Mouse (Mus musculus) ES-Bruce4 (cell line): Measurements from ENCODE around the gene Gm7168. TPM values are rescaled to one million over a fixed set of nuclear protein-coding genes. Genes with fewer than 3 reads are reported as not detected.
"Not testable (repeated sequence)": the region's sequence is repeated elsewhere in the genome, so short reads cannot be mapped to it uniquely, and the experiment has no call there.

Experiments used
- H3K27ac ChIP-seq: 2 replicates; pipeline ENCODE4 v1.5.1; 2012; ENCODE audit warnings: low read length, inconsistent platforms; ENCODE audit not compliant: insufficient read depth
- H3K27me3 ChIP-seq: 2 replicates; pipeline ENCODE4 v1.6.1; 2012; ENCODE audit warnings: mild to moderate bottlenecking, low read length, inconsistent platforms; ENCODE audit not compliant: control insufficient read depth, poor library complexity, insufficient read depth, severe bottlenecking
- H3K36me3 ChIP-seq: 2 replicates; pipeline ENCODE4 v1.6.1; 2012; ENCODE audit warnings: inconsistent platforms, mild to moderate bottlenecking, low read length, moderate library complexity; ENCODE audit not compliant: control insufficient read depth, poor library complexity, insufficient read depth, severe bottlenecking
- H3K4me1 ChIP-seq: one replicate; pipeline ENCODE4 v1.8.1; 2011; ENCODE audit warnings: low read length; ENCODE audit not compliant: control insufficient read depth, insufficient read depth
- H3K4me3 ChIP-seq: 2 replicates; pipeline ENCODE4 v1.5.1; 2011; ENCODE audit warnings: low read depth, mild to moderate bottlenecking, low read length
- H3K9ac ChIP-seq: 2 replicates; pipeline ENCODE4 v1.6.1; 2012; ENCODE audit warnings: low read depth, mild to moderate bottlenecking, inconsistent platforms; ENCODE audit not compliant: poor library complexity, severe bottlenecking
- H3K9me3 ChIP-seq: replicated peaks from 2 replicates; pipeline ENCODE4 v1.6.1; 2012; ENCODE audit warnings: mild to moderate bottlenecking, low read length, inconsistent platforms; ENCODE audit not compliant: control insufficient read depth, poor library complexity, insufficient read depth, severe bottlenecking
- CTCF ChIP-seq: IDR thresholded peaks from one replicate; pipeline ENCODE4 v1.8.1; 2011; ENCODE audit warnings: low read depth, low read length
- EP300 ChIP-seq: IDR thresholded peaks from 2 replicates; pipeline ENCODE4 v1.6.1; 2011; ENCODE audit warnings: low read depth, low read length; ENCODE audit not compliant: insufficient read depth
- POLR2A ChIP-seq: IDR thresholded peaks from one replicate; pipeline ENCODE4 v1.8.1; 2011; ENCODE audit warnings: low read length; ENCODE audit not compliant: insufficient read depth
- polyA plus RNA-seq: library from polyadenylated mRNA; stranded (reverse); fragments of >200 nt; gene quantifications from 2 replicates; pipeline ENCODE4 v1.2.4, GENCODE M21; 2011; ENCODE audit warnings: low read depth; ENCODE audit not compliant: missing spikeins, insufficient read depth, insufficient read length

Gm7168 gene
- polyA plus RNA-seq, 1 experiment = not detected

DNA sequence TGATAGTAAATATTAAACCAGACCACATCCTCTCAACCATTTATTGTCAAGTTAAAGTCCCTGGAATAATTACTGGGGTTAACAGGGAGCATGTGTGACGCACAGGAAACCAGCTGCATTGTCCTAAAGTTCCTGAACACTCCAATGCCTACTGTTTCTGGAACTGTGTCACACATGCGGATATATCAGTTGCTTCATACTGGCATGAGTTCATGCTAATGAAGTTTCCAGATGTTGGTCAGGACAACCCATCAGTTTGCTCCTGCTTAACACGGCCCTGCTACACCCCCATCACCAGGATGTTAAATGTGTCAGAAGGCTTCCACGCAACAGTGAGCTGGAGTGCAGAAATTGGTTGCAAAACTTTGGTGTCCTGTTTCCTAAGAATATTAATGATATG lies 33.6 kb upstream of the Gm7168 start:
- no peak for TF ChIP-seq CTCF
- TF ChIP-seq POLR2A = no peak
- no peak for TF ChIP-seq EP300

DNA sequence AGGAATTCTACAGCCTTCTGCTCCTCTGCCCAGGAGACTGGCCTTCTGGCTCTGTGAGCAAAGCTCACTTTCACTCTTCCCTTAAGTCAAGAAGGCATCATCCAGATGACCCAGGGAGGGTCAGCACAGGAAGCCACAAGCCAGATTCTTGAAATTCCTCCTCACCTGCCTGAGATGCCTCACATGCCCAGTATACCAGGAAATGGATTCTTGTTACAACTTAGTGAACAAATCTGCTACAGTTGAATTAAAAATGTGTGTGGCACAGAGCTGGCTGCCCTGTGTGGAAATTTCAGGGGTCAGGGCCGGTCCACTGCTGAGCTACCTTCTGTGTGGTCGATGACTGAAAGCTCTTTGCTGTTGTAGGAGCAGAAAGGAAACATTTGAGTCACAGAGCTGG lies 27.4 kb upstream of the Gm7168 start:
- H3K4me1 ChIP-seq = peaks cover 2% of the 10 kb centered on the region
- H3K9ac ChIP-seq = no peak overlapping the region
- H3K27me3 ChIP-seq = no peaks in the 10 kb centered on the region
- TF ChIP-seq EP300 (peak; percentile 35; the same call in 1 of the 2 replicates), CTCF (no peak), POLR2A (no peak)
- H3K27ac ChIP-seq = no peak overlapping the region
- no peaks in the 10 kb centered on the region for H3K9me3 ChIP-seq
- no peaks in the 10 kb centered on the region for H3K36me3 ChIP-seq
- no peak overlapping the region for H3K4me3 ChIP-seq

More for the DNA sequence above, 33.6 kb upstream of the Gm7168 start:
- Histone ChIP-seq H3K4me3 (no peak overlapping the region), H3K27me3 (no peaks in the 10 kb centered on the region), H3K9me3 (no peaks in the 10 kb centered on the region), H3K4me1 (no peaks in the 10 kb centered on the region), H3K36me3 (no peaks in the 10 kb centered on the region), H3K9ac (no peak overlapping the region), H3K27ac (no peak overlapping the region)

DNA sequence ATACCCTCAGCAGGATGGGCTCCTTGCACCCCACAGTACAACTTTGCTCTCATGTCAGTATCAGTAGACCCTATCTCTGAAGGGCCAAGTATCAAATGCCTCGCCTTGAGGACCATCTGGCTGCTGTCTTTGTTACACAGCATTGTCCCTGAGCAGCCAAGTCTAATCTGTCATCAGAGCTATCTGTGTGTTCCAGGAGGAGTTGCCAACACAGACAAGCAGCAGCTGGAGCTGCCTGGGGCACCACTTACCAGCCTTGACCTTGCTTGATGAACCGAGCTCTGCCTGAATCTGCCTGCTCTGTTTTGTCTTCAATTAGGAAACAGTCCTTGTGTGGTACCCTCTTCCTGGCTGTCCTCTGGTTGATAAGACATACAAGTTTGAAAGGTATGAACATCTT lies 24.8 kb upstream of the Gm7168 start:
- Histone ChIP-seq H3K27me3 (no peaks in the 10 kb centered on the region), H3K36me3 (no peaks in the 10 kb centered on the region), H3K4me1 (peaks cover 2% of the 10 kb centered on the region), H3K27ac (no peak overlapping the region), H3K9ac (no peak overlapping the region), H3K9me3 (no peaks in the 10 kb centered on the region), H3K4me3 (no peak overlapping the region)
- TF ChIP-seq CTCF (no peak), POLR2A (no peak)

DNA sequence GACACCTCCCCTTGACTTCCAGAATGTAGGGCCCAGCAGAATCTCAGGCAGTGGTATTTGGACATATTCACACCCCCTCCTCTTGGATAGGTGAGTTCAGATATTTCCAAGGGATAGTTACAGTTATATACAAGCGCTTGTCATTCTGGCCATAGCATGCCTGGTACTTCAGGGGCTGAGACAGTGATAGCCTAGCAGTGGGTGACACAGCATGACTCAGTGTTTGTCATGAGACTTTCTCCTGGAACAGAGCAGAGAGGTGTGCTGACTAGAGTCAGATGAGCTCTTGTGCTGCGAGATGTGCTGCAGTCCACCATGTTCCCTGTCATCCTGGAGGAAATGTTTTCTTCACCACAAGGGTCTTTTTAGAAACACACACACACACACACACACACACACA lies 23.6 kb upstream of the Gm7168 start:
- Histone ChIP-seq H3K9ac (no peak overlapping the region), H3K4me1 (peaks cover 2% of the 10 kb centered on the region), H3K27ac (no peak overlapping the region), H3K4me3 (no peak overlapping the region), H3K9me3 (no peaks in the 10 kb centered on the region), H3K36me3 (no peaks in the 10 kb centered on the region), H3K27me3 (no peaks in the 10 kb centered on the region)
- TF ChIP-seq POLR2A = no peak
- TF ChIP-seq CTCF = no peak
- TF ChIP-seq EP300 = no peak

DNA sequence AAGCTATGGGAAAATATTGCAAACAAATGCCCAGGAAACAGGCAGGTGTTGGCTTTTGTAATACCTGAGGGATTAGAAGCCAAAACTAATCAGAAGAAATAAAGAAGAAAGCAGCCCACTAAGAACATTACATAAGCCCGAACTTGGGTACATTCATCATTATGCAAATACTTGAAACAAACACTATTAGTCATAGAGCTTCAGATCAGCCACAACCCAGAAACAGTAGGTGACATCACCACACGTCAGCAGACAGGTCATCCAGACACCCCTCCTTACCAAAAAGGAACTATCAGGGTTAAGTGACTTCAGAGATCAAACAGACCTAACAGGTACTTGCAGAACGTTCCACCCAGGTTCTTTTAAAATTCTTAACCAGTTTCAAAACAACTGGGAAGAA lies 22.2 kb upstream of the Gm7168 start:
- no peak for TF ChIP-seq POLR2A
- no peak for TF ChIP-seq CTCF
- TF ChIP-seq EP300 = no peak

DNA sequence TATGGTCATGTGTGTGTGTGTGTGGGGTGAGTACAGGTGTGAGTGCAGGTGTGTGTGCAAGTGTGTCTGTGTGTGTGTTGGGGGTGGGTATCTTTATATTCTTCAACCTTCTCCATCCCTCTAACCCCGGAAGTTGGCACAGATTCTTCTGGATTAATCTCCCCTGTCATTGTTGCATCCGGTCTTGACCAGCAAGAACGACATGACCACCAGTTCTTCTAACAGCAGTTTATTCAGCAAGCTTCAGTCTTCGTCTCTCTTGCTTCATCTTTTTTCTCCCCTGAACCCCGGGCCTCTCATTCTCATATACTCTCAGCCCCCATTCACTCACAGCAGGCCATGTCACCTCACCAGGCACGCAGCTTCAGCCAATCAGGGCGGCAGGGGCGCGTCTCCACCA lies 17.8 kb upstream of the Gm7168 start:
- Histone ChIP-seq H3K4me1 (no peaks in the 10 kb centered on the region), H3K36me3 (no peaks in the 10 kb centered on the region), H3K4me3 (no peak overlapping the region), H3K27ac (no peak overlapping the region), H3K27me3 (no peaks in the 10 kb centered on the region), H3K9me3 (no peaks in the 10 kb centered on the region), H3K9ac (no peak overlapping the region)
- TF ChIP-seq POLR2A (no peak), CTCF (no peak), EP300 (no peak)

More for the DNA sequence above, 22.2 kb upstream of the Gm7168 start:
- H3K9me3 ChIP-seq = no peaks in the 10 kb centered on the region
- H3K9ac ChIP-seq = no peak overlapping the region
- H3K27me3 ChIP-seq = no peaks in the 10 kb centered on the region
- H3K36me3 ChIP-seq = no peaks in the 10 kb centered on the region
- no peaks in the 10 kb centered on the region for H3K4me1 ChIP-seq
- H3K4me3 ChIP-seq = no peak overlapping the region
- H3K27ac ChIP-seq = no peak overlapping the region

DNA sequence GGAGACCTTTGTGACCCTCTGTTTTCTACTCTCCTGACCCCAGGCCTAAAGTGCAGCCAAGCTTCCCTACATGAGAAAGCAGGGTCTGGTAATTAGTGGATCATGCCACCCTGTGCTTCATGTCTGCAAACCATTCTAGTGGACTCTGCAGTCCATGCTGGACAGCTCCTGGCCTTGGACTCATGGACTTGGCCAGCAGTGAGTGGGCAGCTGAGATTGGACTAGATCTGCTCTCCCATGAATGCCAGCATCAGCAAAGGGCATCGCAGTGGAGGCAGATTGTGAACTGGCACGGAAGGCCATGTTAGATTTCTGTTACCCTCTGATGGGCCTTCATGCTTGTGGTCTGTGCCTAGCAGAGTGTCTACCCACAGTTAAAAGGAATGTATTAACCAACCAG lies 12.8 kb upstream of the Gm7168 start:
- not testable (repeated sequence) for H3K36me3 ChIP-seq, H3K27ac ChIP-seq, H3K9ac ChIP-seq, H3K4me1 ChIP-seq, H3K9me3 ChIP-seq, H3K27me3 ChIP-seq, H3K4me3 ChIP-seq
